Mouse (Mus musculus) frontal cortex, postnatal 10 days (tissue): Measurements from ENCODE around the gene Ilk.

Experiments used
- DNase-seq, 2 experiments: peaks; one replicate each; pipeline ENCODE4 v3.0.0; 2022; ENCODE audit warnings: low spot score in 2 of 2, mixed read lengths in 1 of 2

Ilk gene

DNA sequence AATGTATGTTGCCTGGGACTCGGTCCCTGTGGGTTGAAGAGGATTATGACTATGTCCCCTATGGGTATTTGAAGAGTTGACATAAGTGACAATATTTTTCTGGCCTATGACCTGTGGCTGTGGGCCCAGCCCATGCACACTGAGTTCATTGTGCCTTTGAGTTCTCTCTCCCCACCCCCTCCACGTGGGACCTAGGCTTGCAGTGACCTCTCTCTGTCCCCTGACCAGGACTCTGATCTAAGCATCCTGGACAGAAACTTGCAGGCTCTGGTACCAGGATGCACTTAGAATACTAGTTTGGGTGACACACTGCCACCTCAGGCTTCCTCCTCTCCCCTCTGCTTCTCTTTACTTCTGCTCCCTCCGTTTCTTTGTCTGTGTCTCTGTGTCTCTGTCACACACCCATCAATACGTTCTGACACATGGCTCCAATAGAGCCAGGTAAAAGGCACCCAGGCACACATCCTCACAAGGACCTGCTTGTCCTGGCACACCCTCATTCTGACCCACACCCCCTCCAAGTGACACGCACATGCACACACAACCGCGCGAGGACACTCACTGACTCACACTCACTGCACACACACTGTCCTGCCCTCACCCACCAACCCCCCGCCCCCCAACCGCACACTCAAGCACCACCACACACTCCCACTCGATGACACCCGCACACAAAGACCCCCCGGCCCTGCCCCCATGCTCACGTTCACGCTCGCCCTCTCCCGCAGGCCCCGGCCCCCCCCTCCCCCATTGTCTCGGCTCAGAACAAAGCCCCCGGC is 50.3 kb downstream of the Ilk start:
- DNase-seq, result no peak

DNA sequence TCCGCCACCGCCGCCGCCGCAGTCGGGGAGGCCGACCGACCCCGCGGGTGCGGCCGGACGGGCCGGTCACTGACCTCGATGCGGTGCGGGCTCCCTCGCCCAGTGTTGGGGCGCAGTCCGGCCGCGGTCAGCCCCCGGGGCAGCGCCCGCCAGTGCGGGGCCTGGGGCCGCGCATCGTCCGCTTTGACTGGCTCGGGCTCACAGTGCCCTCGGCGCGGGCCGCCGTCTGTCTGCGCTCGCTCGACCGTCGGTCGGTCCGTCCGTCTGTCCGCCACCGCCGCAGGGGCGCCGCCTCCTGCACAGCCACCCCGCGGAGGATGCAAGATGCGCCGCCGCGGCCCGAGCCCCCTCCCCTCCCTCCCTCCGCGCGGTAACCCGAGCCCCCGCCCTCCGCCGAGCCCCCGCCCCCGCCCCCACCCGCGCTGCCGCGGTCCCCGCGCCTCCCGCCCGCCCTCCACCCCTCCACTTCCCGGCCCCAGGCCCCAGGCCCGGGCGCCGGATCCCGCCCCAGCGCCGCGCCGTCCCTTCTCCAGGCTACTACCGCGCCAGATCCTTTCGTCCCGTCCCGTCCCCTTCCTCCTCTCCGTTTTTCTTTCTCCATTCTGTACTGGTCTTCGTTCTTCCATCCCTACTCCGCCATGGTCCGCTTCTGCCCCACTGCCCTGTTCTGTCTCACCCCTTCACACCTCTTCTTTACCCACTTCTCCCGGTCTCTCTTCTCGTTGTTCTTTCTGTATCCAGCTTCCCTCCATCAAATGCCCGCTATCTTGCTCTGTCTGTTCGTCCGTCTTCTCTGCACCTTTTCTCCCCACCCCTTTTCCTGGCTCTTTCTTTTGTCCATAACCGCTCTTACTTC is 51.1 kb downstream of the Ilk start, which contains the start of gene Dchs1:
Gene Dchs1 (minus strand): TSS at position 370 of the 856 bp plus-strand sequence.
- DNase-seq, result peak in 1 of 2 experiments; percentile 41

DNA sequence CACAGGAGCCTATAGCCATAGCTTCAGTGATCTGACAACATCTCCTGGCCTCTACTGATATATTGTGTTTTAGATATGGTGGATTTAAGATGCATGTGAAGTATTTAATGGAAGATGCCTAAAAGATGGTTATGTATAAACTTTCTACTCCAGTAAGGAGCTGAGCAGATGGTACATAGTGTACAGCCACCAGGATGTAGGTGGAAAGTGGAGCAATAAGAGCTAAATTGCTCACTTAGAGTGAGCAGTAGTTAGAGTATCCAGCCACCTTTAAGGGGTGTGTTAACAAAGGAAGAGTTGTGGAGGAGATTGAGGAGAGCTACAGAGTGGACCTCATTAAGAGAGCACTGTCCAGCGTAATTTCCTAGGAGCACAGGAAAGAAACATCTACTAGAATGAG is 54.8 kb downstream of the Ilk start:
- DNase-seq, result no peak
